Mouse (Mus musculus): ENCODE data around the gene 9230104L09Rik.

9230104L09Rik gene

GRCm38 (mm10) chr2:148864966-148865365 is at the start of gene 9230104L09Rik:
Gene 9230104L09Rik, minus strand, starts transcription at chr2:148865038.
- no peak for DNase-seq (ENCODE audit: low spot score in 2 of 2)

GRCm38 (mm10) chr2:148902286-148902685 is 37.4 kb upstream of the 9230104L09Rik start:
- DNase-seq (ENCODE audit: low spot score in 2 of 2) = peak; percentile 27 to 74

- no peak for DNase-seq (ENCODE audit: low spot score in 2 of 2)
Measured at GRCm38 (mm10) chr2:148900305-148900704, 35.5 kb upstream of the 9230104L09Rik start.

- DNase-seq (ENCODE audit: low spot score in 2 of 2) = no peak
Measured at GRCm38 (mm10) chr2:148896219-148896618, 31.4 kb upstream of the 9230104L09Rik start.

- DNase-seq (ENCODE audit: low spot score in 2 of 2) = no peak
Measured at GRCm38 (mm10) chr2:148893107-148893506, 28.3 kb upstream of the 9230104L09Rik start.

- no peak for DNase-seq (ENCODE audit: low spot score in 2 of 2)
Measured at GRCm38 (mm10) chr2:148890021-148890851, 25.4 kb upstream of the 9230104L09Rik start.

- no peak for DNase-seq (ENCODE audit: low spot score in 2 of 2)
Measured at GRCm38 (mm10) chr2:148889331-148890010, 24.6 kb upstream of the 9230104L09Rik start.

- no peak for DNase-seq (ENCODE audit: low spot score in 2 of 2)
Measured at GRCm38 (mm10) chr2:148888872-148889271, 24.0 kb upstream of the 9230104L09Rik start.

- no peak for DNase-seq (ENCODE audit: low spot score in 2 of 2)
Measured at GRCm38 (mm10) chr2:148884738-148885137, 19.9 kb upstream of the 9230104L09Rik start.

GRCm38 (mm10) chr2:148879199-148879598 is 14.4 kb upstream of the 9230104L09Rik start:
- no peak for DNase-seq (ENCODE audit: low spot score in 2 of 2)

- no peak for DNase-seq (ENCODE audit: low spot score in 2 of 2)
Measured at GRCm38 (mm10) chr2:148878641-148879130, 13.8 kb upstream of the 9230104L09Rik start.

- peak in 1 of 2 experiments; percentile 16 for DNase-seq (ENCODE audit: low spot score in 2 of 2)
Measured at GRCm38 (mm10) chr2:148877016-148877770, 12.4 kb upstream of the 9230104L09Rik start.

- DNase-seq (ENCODE audit: low spot score in 2 of 2) = peak; percentile 86 to 91
Measured at GRCm38 (mm10) chr2:148875335-148875811, 10.5 kb upstream of the 9230104L09Rik start, which contains the start of gene Cst3. Gene Cst3, minus strand, starts transcription at chr2:148875692.

- DNase-seq (ENCODE audit: low spot score in 2 of 2) = no peak
Measured at GRCm38 (mm10) chr2:148874617-148875334, 9.9 kb upstream of the 9230104L09Rik start.

- no peak for DNase-seq (ENCODE audit: low spot score in 2 of 2)
Measured at GRCm38 (mm10) chr2:148874224-148874616, 9.4 kb upstream of the 9230104L09Rik start.

- DNase-seq (ENCODE audit: low spot score in 2 of 2) = no peak
Measured at GRCm38 (mm10) chr2:148872860-148873259, 8.0 kb upstream of the 9230104L09Rik start.

GRCm38 (mm10) chr2:148870526-148870925 is 5.7 kb upstream of the 9230104L09Rik start:
- DNase-seq (ENCODE audit: low spot score in 2 of 2) = no peak

GRCm38 (mm10) chr2:148868959-148869358 is 4.1 kb upstream of the 9230104L09Rik start:
- no peak for DNase-seq (ENCODE audit: low spot score in 2 of 2)

GRCm38 (mm10) chr2:148861693-148862092 is 3.1 kb downstream of the 9230104L09Rik start:
- DNase-seq (ENCODE audit: low spot score in 2 of 2) = no peak

- DNase-seq (ENCODE audit: low spot score in 2 of 2) = no peak
Measured at GRCm38 (mm10) chr2:148860993-148861392, 3.8 kb downstream of the 9230104L09Rik start.

- no peak for DNase-seq (ENCODE audit: low spot score in 2 of 2)
Measured at GRCm38 (mm10) chr2:148857506-148857905, 7.3 kb downstream of the 9230104L09Rik start.

Measured in spleen, postnatal 4 days (tissue).